Mouse (Mus musculus): ENCODE measurements around the gene Ncoa6.
"Not testable (repeated sequence)": the region's sequence is repeated elsewhere in the genome, so short reads cannot be mapped to it uniquely, and the experiment has no call there.

Ncoa6 gene

GRCm38 (mm10) chr2:155473570-155474088 is at the start of gene Ncoa6:
Gene Ncoa6, minus strand, starts transcription at chr2:155473894.
- DNase-seq (ENCODE audit: low read depth, low spot score), result peak; percentile 46

GRCm38 (mm10) chr2:155518531-155519270 is 45.0 kb upstream of the Ncoa6 start:
- DNase-seq (ENCODE audit: low read depth, low spot score), result no peak

DNA sequence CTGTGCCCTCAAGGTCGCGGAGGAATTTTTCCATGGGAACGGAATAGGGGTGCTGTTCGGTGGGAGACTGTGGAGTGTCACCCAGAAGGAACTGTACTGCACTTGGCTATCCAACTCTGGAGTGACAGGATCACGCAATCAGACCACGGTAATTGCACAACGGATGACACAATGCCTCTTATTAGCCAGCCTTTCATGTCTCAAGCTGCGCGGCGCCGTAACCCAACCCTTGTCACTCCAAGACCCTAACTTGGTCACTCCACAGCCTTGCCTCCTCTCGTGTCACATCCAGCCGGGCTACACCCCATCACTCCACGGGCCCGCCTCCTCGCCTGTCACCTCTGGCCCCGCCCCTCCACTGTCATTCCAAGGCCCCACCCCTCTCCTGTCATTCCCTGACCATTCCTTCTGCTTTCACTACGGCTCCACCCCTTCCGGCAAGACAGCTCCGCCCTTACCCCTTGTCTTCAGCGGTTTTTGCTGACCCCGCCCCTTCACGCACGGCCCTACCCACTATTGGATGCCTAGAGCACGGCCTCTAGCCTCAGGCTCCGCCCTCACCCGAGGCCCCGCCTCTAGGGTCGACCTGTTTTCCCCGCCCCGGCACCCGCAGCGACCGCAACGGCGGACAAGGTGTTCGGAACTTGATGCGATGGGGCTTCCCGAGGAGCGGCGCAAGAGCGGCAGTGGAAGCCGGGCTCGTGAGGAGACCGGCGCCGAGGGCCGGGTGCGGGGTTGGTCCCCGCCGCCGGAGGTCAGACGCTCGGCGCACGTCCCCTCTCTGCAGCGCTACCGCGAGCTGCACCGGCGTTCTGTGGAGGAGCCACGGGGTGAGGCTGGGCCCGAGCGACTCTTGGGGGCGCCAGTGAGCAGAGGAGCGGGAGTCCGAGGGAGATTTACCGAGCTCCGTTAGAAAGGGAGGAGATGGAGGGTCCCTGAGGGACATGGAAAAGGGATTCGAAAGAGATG is 44.0 kb upstream of the Ncoa6 start, which contains the start of the genes Acss2 and Ggt7:
Gene Acss2, plus strand, starts transcription at position 494 of the 969 bp plus-strand sequence.
Gene Ggt7, minus strand, starts transcription at position 783 of the 969 bp plus-strand sequence.
- DNase-seq (ENCODE audit: low read depth, low spot score), result peak; percentile 91

DNA sequence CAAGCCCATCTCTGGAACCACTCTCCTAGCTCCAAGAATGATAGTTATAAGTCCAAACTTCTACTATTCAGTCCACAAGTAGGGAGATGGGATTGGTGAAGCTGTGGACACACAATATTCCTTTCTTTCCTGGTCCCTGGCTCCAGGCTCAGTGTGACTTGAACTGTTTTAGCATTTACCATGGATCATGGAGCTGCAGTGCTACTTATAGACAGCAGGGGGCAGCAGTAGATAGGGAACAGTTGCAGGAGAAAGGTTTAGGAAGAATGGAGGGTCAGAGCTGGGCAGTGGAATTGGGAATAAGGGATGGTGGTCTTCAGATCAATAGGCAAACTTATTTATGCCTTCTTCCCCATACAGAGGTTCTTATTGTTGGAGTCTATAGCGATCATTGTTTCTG is 42.2 kb upstream of the Ncoa6 start:
- DNase-seq (ENCODE audit: low read depth, low spot score), result no peak

DNA sequence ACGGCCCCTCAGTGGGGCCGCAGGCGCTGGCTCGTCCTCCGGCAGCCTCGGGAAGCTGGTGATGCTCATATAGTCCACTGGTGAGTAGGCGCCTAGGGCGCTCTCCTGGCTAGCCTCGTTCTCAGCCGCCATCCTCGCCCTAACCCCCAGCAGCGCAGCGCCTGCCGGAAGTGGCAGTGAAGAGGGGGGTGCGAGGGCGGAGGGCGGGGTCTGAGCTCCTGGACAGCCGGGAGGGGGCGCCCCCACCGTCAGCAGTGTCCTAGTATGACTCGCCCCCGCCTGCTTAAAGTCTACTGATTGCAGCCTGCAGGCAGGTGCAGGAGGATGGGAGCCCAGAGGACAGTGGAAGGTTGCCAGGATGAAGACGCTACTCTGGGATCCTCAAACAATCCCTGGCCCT is 41.0 kb upstream of the Ncoa6 start:
- no peak for DNase-seq (ENCODE audit: low read depth, low spot score)

DNA sequence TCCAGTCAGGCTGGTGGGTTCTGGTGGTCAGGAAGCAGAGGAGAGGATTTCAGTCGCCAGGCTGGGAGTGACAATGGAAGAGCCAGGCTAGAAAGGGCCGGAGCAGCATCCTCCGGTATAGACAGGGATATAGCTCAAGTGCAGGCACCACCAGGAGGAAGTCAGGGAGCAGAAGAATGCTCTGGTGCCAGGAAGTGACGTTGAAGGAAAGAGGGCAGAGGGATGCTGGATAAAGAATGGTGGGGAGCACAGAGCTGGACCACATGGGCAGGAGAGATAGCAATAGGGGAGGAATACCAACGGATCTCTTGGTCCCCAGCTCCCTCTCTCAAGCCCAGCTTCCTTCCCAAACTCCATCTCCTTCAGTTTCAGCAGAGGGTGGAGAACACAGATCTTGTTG is 39.8 kb upstream of the Ncoa6 start:
- DNase-seq (ENCODE audit: low read depth, low spot score), result no peak

DNA sequence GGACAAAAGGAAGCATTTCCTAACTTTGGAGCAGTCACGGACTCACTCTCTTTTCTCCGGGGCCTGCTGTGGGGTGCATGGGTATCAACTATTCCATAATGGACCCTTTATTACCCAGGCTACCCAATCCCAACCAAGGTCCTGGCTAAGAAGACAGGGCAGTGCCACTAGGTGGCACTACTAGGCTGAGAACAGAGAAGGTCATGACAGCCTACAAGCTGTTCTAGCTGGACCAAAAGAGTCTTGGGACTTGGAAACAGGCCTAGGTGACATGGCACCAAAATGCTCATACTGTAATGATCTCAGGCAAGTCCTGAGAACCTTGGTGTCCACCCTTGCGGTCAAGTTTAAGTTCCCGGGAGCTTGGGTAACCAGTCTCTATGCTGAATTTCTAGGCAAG is 38.8 kb upstream of the Ncoa6 start:
- DNase-seq (ENCODE audit: low read depth, low spot score), result no peak

DNA sequence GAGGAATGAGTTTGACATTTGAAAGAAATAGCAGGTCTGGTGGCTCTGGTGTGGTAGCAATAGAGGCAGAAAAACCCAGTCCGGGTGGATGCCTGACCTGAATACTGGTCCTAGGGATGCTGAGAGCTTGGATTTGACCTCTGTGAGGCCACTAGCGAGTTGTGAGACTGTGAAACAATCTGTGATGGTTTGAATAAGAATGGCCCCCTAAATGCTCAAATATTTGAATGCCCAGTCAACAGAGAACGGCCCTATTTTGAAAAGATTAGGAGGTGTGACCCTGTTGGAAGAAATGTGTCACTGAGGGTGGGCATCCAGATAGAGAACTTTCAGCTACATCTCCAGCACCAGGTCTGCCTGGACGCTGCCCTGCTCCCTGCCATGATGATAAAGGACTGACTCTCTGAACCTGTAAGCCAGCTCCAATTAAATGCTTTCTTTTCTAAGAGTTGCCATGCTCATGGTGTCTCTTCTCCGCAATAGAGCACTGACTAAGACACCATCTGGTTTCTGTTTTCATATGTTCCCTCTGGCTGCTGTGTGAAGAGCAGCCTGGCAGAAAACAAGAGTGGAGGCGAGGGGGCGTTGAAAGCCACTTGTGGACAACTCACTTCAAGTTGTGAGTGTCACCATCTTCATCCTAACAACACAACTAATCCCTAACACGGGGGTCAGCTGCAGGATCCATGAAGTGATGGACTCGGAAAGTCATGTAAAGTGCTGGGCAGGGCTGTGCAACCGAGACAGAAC is 34.2 kb upstream of the Ncoa6 start:
- no peak for DNase-seq (ENCODE audit: low read depth, low spot score)

DNA sequence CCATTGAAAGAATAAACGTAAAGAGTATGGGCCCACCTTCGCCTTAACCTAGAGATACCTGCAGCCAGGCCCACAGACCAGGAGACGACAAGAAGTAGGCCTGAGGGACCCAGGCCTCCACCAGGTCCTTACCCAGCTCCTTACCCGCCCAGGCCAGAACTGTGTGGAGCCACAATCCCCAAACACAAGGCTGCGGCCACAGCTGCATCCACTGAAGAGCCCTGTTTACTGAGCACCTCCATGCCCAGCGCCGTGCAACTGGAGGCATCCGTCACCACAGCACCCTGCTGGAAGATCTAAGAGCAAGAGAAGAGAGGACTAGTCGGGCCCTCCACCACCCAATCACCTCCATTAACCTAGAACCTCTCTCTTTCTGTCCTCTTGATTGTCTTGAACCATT is 32.1 kb upstream of the Ncoa6 start:
- DNase-seq (ENCODE audit: low read depth, low spot score), result no peak

DNA sequence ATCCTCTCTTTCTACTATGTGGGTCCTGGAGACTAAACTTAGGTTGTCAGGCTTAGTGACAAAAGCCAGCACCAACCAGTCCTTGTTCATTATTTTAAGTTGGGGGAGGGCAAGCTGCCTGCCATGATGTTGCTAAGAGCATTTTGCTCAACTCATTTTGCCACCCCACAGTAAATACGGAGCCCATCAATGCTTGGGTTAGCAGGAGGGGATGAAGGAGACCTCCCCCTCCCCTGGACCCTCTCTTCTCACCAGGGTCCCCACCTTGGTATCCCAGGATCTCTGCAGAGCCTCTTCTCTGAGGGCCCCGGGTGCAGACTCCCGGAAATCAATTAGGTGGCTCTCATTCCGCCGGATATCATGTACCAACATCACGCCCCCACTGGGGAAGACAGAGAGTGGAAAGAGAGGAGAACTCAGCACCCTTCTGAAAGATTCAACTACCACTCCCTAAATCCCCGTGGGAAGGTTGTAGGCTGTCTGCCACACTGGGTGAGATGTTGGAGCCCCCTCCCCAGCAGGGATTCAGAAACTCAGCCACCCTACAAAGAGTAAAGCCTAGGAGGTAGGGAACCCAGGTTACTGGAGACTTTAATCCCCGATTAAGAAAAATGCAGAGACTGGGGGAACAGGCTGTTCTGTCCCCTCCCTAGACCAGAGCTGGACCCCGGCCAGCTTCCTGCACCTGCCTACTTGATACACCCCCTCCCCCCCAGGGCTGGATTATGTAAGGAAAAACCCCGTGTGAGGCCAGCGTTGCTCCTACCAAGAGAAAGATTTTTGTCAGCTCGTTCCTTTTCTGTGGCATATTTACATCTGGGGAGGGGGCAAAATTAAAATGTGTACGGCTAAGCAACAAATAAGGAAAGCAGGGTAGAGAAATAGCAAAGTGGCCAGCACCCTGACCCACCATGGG is 31.0 kb upstream of the Ncoa6 start:
- DNase-seq (ENCODE audit: low read depth, low spot score), result no peak

DNA sequence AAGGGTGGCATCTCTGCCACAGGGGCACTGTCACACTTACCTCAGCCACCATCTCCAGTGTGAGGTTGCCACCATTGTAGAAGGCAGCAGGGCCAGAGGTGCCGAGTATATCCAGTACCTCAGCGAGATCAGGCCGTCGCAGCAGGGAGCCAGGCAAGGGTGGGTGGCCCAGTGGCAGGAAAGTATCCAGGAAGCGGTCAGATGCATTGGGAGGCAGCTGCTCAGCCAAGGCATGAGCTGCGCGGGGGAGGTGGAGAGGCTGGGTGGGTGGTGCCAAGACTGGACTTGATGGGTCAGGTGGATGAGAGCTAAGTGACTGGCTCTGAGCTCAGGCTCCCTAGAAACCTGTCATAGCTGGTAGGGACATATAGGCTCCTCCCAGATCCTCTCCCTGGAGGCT is 28.9 kb upstream of the Ncoa6 start:
- DNase-seq (ENCODE audit: low read depth, low spot score), result no peak

GRCm38 (mm10) chr2:155490998-155491397 is 17.3 kb upstream of the Ncoa6 start:
- no peak for DNase-seq (ENCODE audit: low read depth, low spot score)

- no peak for DNase-seq (ENCODE audit: low read depth, low spot score)
Measured at GRCm38 (mm10) chr2:155482021-155482420, 8.3 kb upstream of the Ncoa6 start.

GRCm38 (mm10) chr2:155472671-155473569 is 774 bp downstream of the Ncoa6 start:
- DNase-seq (ENCODE audit: low read depth, low spot score), result no peak

DNA sequence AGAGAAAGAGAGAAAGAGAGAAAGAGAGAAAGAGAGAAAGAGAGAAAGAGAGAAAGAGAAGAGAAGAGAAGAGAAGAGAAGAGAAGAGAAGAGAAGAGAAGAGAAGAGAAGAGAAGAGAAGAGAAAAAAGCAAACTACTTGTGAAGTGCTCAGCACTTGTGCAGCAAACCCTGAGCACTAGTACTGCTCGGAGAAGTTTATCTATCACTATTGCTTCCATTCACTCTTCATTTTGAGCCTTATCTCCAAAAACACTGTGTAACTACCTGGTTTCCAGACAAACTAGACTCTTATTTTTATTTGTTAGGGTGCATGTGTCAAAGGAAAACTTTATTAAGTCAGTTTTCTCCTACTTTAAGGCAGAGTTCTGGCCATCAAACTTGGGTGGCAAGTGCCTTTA is 6.8 kb downstream of the Ncoa6 start:
- DNase-seq (ENCODE audit: low read depth, low spot score), result no peak

DNA sequence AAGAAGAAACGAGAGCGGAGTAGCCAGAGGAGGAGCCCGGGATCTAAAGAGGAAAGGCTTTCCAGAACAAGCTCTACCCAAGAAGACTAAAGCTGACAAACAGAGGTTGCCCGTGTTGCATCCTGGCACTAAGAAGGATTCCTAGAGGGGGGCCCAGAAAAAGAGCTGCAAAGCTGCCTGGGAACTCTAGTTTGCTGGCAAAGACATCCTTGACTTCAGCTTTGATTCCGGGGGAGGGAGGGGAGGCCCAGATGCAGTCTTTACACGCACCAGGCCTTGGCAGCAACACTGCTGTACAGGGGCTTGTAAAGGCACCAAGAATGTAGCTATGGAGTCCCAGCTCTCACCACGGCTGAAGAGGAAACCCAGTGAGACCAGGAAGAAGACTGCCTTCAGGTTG is 20.1 kb downstream of the Ncoa6 start:
- DNase-seq (ENCODE audit: low read depth, low spot score), result no peak

DNA sequence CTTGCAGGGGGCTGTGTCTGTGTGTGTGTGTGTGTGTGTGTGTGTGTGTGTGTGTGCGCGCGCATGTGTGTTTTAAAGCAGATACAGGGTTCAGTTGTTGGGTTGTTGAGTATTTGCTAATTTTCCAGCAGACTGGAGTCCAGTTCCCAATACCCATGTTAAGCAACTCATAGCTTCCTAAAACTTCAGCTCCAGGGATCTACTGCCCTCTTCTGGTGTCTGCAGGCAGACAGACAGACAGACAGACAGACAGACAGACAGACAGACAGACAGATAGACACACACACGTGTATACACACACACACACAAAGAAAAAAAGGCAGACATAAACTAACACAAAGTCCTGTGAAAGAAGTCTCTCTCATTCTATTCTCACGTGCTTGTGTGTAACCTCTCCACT is 22.4 kb downstream of the Ncoa6 start:
- DNase-seq (ENCODE audit: low read depth, low spot score), result no peak

DNA sequence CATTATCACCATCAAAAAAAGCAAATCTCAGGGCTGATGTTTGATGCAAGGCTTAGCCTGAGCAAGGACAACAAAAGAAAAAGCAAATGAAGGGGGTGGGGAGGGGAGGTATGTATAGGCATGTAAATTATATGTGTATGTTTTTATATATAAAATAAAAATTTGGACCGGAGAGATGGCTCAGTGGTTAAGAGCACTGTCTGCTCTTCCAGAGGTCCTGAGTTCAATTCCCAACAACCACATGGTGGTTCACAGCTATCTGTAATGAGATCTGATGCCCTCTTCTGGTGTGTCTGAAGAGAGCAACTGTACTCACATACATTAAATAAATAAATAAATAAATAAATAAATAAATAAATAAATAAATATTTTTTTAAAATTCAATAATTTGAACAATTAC is 25.8 kb downstream of the Ncoa6 start:
- not testable (repeated sequence) for DNase-seq (ENCODE audit: low read depth, low spot score)

- no peak for DNase-seq (ENCODE audit: low read depth, low spot score)
Measured at GRCm38 (mm10) chr2:155443446-155443845, 30.2 kb downstream of the Ncoa6 start.

Data from WW6 (cell line).